Mouse (Mus musculus) left cerebral cortex, adult 6 months (tissue): ENCODE measurements around the gene Eef2kmt. TPM values are rescaled to one million over a fixed set of nuclear protein-coding genes. Genes with fewer than 3 reads are reported as not detected.

Experiments used
- long read RNA-seq, 2 experiments: library from polyadenylated mRNA; unstranded; transcript quantifications; one replicate each; pipeline ENCODE4 v2.0.0; 2019 to 2020
- polyA plus RNA-seq: library from polyadenylated mRNA; unstranded; fragments of <200 nt; fragmentation: Nextera tagmentation; gene quantifications from 2 replicates; pipeline ENCODE4 v1.2.3, GENCODE M21; 2021

The Eef2kmt gene
- 12.2 and 14.1 TPM in 2 replicates for polyA plus RNA-seq
- long read RNA-seq, experiment 1, transcript Eef2kmt-201 (8 exons, 2,170 nt), result major isoform, 17 of 25 reads
- long read RNA-seq, experiment 1, partial matches to known transcripts, result 0 of 25 reads
- long read RNA-seq, experiment 1, other reads (novel, unspliced or antisense), result 8 of 25 reads
- long read RNA-seq, experiment 2, transcript Eef2kmt-201 (8 exons, 2,170 nt), result major isoform, 10 of 14 reads
- long read RNA-seq, experiment 2, partial matches to known transcripts, result 0 of 14 reads
- long read RNA-seq, experiment 2, other reads (novel, unspliced or antisense), result 3 of 14 reads

GRCm38 (mm10) chr16:5255779-5256496, at the start of gene Eef2kmt:
Eef2kmt (minus strand) TSS chr16:5255983.

GRCm38 (mm10) chr16:5233418-5234313, 22.1 kb downstream of the Eef2kmt start, which contains the start of gene Alg1:
Alg1 (plus strand) TSS chr16:5233621.

GRCm38 (mm10) chr16:5222140-5222539, 33.6 kb downstream of the Eef2kmt start, which contains the start of gene AU021092:
AU021092 (minus strand) TSS chr16:5222299.

GRCm38 (mm10) chr16:5203668-5204433, 51.9 kb downstream of the Eef2kmt start, which contains the start of gene Nagpa:
Nagpa (minus strand) TSS chr16:5204012.

Other genes with a start within 250 kb of the Eef2kmt start
- 0.89 and 1.0 TPM in 2 replicates for gene Smim22, start 248.7 kb downstream of the Eef2kmt start, polyA plus RNA-seq
- gene Rogdi, start 242.4 kb downstream of the Eef2kmt start, polyA plus RNA-seq, result 167 and 182 TPM in 2 replicates
- 69.1 and 69.7 TPM in 2 replicates for gene Glyr1, start 206.1 kb downstream of the Eef2kmt start, polyA plus RNA-seq
- gene Ubn1, start 205.9 kb downstream of the Eef2kmt start, polyA plus RNA-seq, result 5.0 and 8.6 TPM in 2 replicates
- gene Ppl, start 123.6 kb downstream of the Eef2kmt start, polyA plus RNA-seq, result 0.06 and 0.11 TPM in 2 replicates
- 0.70 and 0.94 TPM in 2 replicates for gene Sec14l5, start 108.9 kb downstream of the Eef2kmt start, polyA plus RNA-seq
- gene Nagpa, start 52.0 kb downstream of the Eef2kmt start, polyA plus RNA-seq, result 11.9 and 16.7 TPM in 2 replicates
- gene AU021092, start 33.7 kb downstream of the Eef2kmt start, polyA plus RNA-seq, result 1.5 and 2.8 TPM in 2 replicates
- 33.8 and 39.6 TPM in 2 replicates for gene Alg1, start 22.4 kb downstream of the Eef2kmt start, polyA plus RNA-seq